Mouse (Mus musculus) spleen, adult 18-20 months (tissue): ENCODE results near the gene Mbtps1.
A peak's percentile ranks its signal among the peaks of the same experiment; 100 is the strongest.

Source experiments
- DNase-seq, 2 experiments: peaks; one replicate each; pipeline ENCODE4 v3.0.0; 2022; ENCODE audit warnings: mixed read lengths in 2 of 2

The Mbtps1 gene

DNA sequence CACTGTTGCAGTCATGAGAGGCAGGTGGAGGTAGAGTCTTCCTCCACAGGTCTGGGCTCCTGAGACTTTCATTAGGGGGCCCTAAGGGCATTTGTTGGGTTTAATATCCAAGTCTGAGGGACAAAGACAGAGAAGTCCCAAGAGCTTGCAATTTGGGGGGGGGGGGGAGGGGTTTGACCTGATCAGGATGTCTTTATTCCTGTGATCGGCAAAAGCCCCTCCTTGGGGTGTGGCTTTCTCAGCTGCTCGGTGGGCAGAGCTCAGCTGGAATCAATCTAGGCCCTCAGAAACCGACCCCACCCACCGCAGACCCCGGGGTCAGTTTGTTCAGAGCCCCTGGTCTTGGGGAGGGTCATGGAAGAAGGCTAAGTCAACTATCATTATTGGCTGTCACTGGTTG lies 56.9 kb downstream of the Mbtps1 start, which contains the start of gene Slc38a8:
Gene Slc38a8 (minus strand): TSS at position 101 of the 400 bp plus-strand sequence.
- DNase-seq, result no peak

DNA sequence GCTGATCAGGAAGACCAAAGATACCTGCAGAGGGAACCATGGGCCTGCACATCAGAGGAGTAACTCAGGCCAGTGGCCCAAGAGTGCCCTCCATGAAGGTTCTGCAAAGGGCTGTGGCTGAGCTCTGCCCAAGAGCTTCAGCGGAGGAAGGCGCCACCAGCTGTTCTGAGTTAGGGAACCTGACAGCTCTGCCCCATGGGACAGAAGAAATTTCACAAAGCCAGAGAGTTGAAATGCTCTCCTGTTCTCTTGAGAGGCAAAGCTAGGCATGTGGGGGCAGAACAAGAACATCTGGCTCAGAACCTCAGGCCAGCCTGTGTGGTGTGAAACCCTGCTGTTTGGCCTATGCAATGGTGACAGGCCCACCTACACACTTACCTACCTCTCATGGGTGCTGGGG lies 58.7 kb downstream of the Mbtps1 start:
- DNase-seq, result no peak

DNA sequence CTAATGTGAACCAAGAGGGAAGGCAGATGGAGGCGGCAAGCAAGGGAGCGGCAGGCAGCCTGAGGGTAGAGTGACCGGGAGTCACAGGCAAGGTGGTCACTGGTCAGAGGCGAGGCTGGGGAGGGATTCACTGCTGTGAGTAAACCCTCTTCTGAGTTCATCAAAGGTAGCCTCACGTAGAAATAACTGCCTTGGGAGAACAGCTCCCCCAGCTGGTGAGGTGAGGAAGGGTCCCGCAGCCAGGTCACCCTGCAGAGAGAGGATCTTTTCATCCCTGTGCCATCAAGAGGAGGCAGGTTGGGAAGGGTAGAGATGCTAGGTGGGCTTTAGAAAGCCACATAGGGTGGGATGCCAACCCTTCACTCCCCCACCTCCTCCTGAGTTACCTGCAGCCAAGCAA lies 61.7 kb downstream of the Mbtps1 start:
- DNase-seq, result peak in 1 of 2 experiments; percentile 60

DNA sequence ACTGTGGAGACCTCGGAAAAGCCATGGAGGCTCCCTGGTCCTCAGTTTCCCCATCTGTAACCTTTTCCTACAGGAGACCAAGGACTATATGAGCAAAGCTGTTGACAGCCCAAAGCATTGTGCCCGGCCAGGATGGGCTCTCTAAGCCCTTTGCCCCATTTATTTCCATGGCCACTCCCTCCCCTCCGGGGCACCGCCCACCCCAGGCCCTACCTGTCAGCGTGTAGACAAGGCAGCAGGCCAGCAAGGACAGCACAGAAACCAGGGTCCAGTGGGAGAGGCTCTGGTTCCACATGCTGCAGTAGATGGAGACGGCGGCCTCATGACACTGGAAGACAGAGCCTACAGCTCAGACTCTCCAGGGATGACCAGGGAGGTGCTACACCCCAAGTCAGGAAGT lies 71.4 kb downstream of the Mbtps1 start:
- no peak for DNase-seq

DNA sequence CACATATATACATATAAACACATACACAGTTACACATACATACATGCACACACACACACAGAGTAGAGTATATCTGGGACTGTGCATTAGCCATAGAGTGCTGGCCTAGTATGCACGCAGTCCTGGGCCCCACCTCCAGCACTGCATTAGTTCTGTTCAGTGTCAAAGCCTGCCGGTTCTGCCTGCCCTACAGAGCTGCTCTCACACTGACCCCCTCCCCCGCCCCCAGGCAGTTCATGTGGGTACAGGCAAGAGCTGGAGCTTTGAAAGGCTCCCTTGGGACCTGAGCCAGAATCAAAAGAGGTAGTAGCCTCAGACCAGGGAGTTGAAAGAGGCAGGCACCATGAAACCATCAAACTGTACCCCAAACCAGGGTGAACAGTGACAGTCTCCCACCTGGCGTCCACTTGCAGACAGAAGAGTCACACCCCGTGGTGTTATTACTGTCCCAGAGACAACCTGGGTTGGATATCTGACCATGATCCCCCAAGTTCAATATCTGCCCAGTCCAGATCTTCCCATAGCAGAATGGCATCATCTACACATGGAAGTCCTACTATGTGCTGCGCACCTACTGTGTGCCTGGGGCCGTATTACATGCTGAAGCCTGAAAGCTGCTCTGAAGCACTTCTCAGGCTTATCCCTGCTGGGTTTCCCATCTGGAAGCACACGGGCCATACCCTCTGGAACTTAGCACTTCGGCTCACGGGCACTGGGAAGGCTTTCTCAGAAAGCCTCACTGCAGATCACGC lies 74.2 kb downstream of the Mbtps1 start:
- DNase-seq, result peak in 1 of 2 experiments; percentile 11

DNA sequence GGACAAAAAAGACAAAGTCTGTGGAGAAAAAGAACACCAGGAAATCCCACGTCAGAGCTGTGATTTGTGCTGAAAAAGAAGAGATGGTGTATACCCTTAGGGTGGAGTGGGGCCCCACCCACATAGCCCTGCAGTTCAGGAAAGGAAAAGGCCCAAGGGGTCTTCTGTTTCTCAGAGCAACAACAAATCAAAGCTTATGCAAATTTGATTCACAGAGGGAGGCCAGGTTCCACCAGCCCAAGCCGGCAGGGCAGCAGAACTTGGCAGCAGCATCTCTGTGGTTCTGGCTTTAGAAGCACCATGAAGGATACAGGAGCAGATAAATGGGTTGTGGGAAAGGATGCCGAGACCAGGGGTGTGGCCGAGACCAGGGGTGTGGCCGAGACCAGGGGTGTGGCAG lies 79.9 kb downstream of the Mbtps1 start:
- DNase-seq, result no peak

DNA sequence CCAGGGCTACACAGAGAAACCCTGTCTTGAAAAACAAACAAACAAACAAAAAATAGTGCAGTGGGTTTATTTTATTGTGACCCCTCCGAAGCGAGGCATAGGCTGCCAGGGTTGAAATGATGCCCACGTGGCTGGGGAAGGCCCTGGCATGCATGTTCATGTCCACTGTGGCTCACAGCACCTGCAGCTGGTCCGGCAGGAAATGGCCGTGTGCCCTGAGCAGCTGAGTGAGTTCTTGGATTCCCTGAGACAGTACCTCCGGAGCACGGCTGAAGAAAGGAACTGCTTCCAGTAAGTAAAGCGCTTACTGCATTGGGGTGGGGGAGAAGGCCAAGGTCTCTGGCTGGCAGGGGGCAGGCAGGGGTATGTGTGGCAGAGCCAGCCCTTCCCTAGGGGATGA lies 90.4 kb downstream of the Mbtps1 start:
- no peak for DNase-seq

DNA sequence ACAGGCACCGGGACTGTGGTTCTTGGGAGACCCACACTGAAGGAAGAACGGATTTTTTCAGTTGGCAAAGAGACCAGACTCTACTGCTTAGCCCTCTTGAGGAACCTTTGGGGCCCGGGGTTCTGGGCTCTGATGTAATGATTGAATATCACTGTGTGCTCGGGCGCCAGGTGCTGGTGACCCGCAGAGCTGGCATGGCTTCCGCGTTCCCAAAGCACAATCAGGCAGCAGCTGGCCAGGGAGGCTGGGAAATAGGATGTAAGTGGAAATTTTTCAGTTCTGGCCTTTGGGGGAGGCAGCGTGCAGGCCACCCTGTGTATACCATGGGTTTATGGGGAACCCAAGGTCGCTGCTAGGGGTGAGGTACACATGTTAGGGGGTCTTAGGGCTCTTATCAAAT lies 91.7 kb downstream of the Mbtps1 start:
- DNase-seq, result no peak

DNA sequence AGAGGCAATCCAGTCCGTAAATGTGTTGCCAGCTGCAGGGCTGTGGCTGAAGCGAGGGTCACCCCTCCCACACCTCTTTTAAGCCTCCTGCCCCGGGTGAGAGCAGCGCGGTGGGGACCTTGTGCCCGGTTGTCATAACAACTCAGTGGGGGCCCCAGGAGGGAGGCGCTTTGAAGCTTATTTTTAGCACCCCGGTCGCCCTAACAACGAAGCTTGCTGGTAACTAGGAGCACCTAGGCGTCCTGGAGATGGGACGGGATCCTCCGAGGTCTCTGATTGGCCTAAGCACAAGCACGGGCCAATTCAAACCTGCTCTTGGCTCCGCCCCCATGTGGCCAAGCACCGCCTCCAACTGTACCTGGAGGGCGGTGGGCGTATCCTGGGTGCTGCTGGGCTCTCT lies 92.4 kb downstream of the Mbtps1 start:
- DNase-seq, result no peak

DNA sequence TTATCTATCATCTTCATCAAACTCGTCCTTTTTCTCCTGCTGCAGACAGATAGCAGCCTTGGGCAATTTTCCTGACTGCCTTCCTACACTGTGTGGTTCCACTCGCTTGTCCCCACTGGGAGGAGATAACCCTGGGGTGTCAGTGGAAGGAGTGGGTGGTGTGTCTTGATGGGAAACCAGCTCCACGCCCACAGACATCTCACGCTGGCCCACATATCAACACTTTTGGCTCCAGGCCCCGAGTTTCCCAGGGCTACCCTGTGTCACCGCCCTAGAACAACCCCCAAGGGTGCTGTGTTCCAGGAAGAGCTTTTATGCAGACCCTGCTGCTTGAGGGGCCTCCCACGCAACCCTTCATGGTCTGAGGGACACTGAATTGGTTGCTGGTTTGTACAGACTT lies 94.8 kb downstream of the Mbtps1 start:
- no peak for DNase-seq

DNA sequence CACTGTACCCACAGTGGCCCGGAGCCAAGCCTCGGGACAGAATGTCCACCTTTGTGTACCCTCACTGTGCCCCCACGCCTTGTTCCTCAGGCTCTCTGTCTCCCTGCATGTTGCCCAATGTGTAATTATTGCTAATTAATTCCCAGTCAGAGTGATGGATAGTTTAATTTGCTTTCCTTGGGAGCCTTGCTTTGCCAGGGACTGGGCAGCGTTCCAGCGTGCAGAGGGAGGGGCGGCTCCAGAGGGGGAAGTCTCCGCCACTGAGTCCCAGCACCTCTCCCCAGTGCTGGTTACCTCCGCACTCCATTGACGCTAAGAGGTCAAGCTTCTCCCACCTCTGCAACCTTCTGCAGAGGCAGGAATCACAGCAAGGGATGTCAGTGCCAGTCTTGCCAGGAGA lies 97.2 kb downstream of the Mbtps1 start:
- no peak for DNase-seq

DNA sequence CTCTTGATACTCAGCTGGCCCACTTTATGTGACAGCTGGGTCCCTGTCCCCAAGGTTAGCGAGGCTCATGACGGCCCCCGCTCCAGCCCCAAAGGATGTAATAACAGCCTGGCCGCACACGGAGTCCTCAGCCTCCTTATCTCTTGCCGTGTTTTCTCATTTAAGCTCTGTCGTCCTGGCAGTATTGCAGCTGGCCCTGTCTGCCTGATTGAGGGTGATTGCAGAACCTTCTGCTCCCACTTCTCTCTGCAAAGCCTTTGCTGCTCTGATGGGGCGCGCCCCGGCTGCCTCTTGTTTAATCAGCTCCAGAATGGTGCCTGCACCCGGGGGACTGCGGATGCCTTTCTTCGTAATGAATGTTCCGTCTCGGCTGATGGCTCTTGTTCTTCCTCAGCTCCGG lies 98.8 kb downstream of the Mbtps1 start:
- no peak for DNase-seq
